Mouse (Mus musculus): ENCODE measurements at regions not wholly inside any gene's neighbourhood (a gene's known extent, or its start where the extent isn't known, plus 50 kb on each side); places are given as distances from the start of the nearest gene placed in this dataset.

DNA sequence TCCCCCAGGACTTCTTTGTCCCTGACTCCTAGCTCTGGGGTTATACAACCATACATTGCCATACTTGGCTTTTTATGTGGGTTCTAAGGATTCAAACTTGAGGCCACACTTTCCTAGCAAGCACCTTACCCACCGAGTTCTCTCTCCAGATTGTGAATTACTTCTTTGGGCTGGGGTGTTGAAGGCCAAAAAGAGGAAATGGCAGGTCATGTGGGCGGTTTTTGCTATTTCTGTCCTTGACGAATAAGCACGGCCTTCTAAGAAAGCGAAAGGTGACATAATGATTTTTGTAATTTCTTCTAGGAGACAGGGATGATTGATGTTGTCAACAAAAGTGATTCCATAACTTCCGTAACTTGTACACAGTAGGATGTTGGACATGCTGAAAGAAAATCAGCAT is 176.5 kb downstream of the S1pr1 start:
- DNase-seq (ENCODE audit: low spot score) (no peak), ATAC-seq (replicated peaks; ENCODE audit: insufficient number of reproducible peaks, low FRiP score, low TSS enrichment, low read depth) (no peak)
- Histone ChIP-seq H3K4me3 (ENCODE audit: low read depth, low read length) (no peak overlapping the region), H3K4me2 (ENCODE audit: low read depth, low read length) (no peak overlapping the region), H3K27ac (replicated peaks; ENCODE audit: low read depth, low read length) (no peak overlapping the region), H3K4me1 (ENCODE audit: control insufficient read depth, insufficient read depth, low read length) (no peaks in the 10 kb centered on the region), H3K36me3 (replicated peaks; ENCODE audit: control insufficient read depth, insufficient read depth, low read depth, low read length) (no peaks in the 10 kb centered on the region), H3K27me3 (ENCODE audit: control insufficient read depth, insufficient read depth, low read length) (no peaks in the 10 kb centered on the region), H3K9ac (replicated peaks; ENCODE audit: low read length) (no peak overlapping the region), H3K9me3 (replicated peaks; ENCODE audit: control insufficient read depth, low read length) (no peaks in the 10 kb centered on the region)
- WGBS: 81% methylated on average over 6 of the region's 6 CpGs

DNA sequence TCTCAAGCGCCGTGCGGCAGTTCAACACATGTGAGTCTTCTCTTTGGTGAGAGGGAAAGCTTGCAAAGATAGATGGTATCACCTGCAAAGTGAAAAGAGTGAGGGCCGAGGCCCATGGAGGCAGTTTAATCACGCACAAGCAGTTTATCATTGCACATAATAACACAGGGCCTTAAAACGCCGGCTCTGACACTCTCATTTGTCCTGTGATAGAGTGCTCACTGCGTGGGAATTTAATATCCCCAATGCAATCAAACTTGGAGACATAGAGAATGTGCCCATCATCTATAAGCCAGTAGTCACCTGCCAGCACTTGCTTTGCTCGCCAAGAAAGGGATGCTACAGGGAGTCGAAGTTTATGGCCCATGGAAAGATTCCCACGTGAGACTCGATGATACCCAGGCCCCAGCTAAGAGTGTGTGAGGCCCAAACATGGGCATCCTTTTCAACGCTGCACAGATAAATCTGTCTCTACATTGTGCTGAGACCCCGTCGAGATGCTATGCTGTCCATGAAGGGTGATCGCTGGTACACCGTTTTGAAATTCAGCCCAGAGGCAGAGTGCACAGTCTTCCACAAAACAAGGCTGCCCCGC is 182.6 kb downstream of the S1pr1 start:
- Histone ChIP-seq H3K9me3 (replicated peaks; ENCODE audit: control insufficient read depth, low read length) (no peaks in the 10 kb centered on the region), H3K27me3 (ENCODE audit: control insufficient read depth, insufficient read depth, low read length) (no peaks in the 10 kb centered on the region), H3K36me3 (replicated peaks; ENCODE audit: control insufficient read depth, insufficient read depth, low read depth, low read length) (no peaks in the 10 kb centered on the region), H3K27ac (replicated peaks; ENCODE audit: low read depth, low read length) (no peak overlapping the region), H3K9ac (replicated peaks; ENCODE audit: low read length) (no peak overlapping the region), H3K4me1 (ENCODE audit: control insufficient read depth, insufficient read depth, low read length) (no peaks in the 10 kb centered on the region), H3K4me3 (ENCODE audit: low read depth, low read length) (no peak overlapping the region), H3K4me2 (ENCODE audit: low read depth, low read length) (no peak overlapping the region)
- no peak for ATAC-seq (replicated peaks; ENCODE audit: insufficient number of reproducible peaks, low FRiP score, low TSS enrichment, low read depth)
- WGBS: 87% methylated on average over 18 of the region's 18 CpGs
- no peak for DNase-seq (ENCODE audit: low spot score)

GRCm38 (mm10) chr3:115530441-115530840 is 184.4 kb downstream of the S1pr1 start:
- Histone ChIP-seq H3K4me2 (ENCODE audit: low read depth, low read length) (no peak overlapping the region), H3K9me3 (replicated peaks; ENCODE audit: control insufficient read depth, low read length) (no peaks in the 10 kb centered on the region), H3K36me3 (replicated peaks; ENCODE audit: control insufficient read depth, insufficient read depth, low read depth, low read length) (no peaks in the 10 kb centered on the region), H3K9ac (replicated peaks; ENCODE audit: low read length) (no peak overlapping the region), H3K4me3 (ENCODE audit: low read depth, low read length) (no peak overlapping the region), H3K27me3 (ENCODE audit: control insufficient read depth, insufficient read depth, low read length) (no peaks in the 10 kb centered on the region), H3K4me1 (ENCODE audit: control insufficient read depth, insufficient read depth, low read length) (no peaks in the 10 kb centered on the region), H3K27ac (replicated peaks; ENCODE audit: low read depth, low read length) (no peak overlapping the region)
- no peak for ATAC-seq (replicated peaks; ENCODE audit: insufficient number of reproducible peaks, low FRiP score, low TSS enrichment, low read depth)
- no peak for DNase-seq (ENCODE audit: low spot score)
- 74% methylated on average over 3 of the region's 3 CpGs for WGBS

DNA sequence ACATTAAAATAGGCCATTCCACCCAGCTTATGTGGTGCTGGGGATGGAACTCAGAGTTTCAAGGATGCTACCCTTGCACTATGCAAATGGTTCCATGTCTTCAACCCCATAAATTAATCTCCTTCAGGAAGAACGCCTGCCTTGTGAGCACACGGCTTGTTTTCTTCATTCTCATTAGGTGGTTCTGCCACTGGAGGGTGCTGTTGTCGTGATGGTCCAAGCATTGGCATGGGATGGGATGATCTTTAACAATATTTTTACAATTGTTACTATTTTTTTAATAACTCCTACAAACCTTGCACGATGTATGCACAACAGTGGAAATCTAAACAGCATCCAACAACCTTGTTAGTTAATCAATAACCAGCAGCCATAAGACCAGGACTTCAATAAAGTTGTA is 185.0 kb downstream of the S1pr1 start:
- no peaks in the 10 kb centered on the region for H3K36me3 ChIP-seq (replicated peaks; ENCODE audit: control insufficient read depth, insufficient read depth, low read depth, low read length)
- no peak overlapping the region for H3K4me2 ChIP-seq (ENCODE audit: low read depth, low read length)
- no peaks in the 10 kb centered on the region for H3K4me1 ChIP-seq (ENCODE audit: control insufficient read depth, insufficient read depth, low read length)
- no peaks in the 10 kb centered on the region for H3K9me3 ChIP-seq (replicated peaks; ENCODE audit: control insufficient read depth, low read length)
- H3K9ac ChIP-seq (replicated peaks; ENCODE audit: low read length): no peak overlapping the region
- 54% methylated on average over 4 of the region's 4 CpGs for whole genome bisulfite sequencing
- ATAC-seq (replicated peaks; ENCODE audit: insufficient number of reproducible peaks, low FRiP score, low TSS enrichment, low read depth) (no peak), DNase-seq (ENCODE audit: low spot score) (peak; percentile 18)
- no peaks in the 10 kb centered on the region for H3K27me3 ChIP-seq (ENCODE audit: control insufficient read depth, insufficient read depth, low read length)
- no peak overlapping the region for H3K27ac ChIP-seq (replicated peaks; ENCODE audit: low read depth, low read length)
- no peak overlapping the region for H3K4me3 ChIP-seq (ENCODE audit: low read depth, low read length)

- Histone ChIP-seq H3K9me3 (replicated peaks; ENCODE audit: control insufficient read depth, low read length) (no peaks in the 10 kb centered on the region), H3K36me3 (replicated peaks; ENCODE audit: control insufficient read depth, insufficient read depth, low read depth, low read length) (no peaks in the 10 kb centered on the region), H3K4me3 (ENCODE audit: low read depth, low read length) (no peak overlapping the region), H3K27me3 (ENCODE audit: control insufficient read depth, insufficient read depth, low read length) (no peaks in the 10 kb centered on the region), H3K4me1 (ENCODE audit: control insufficient read depth, insufficient read depth, low read length) (no peaks in the 10 kb centered on the region), H3K4me2 (ENCODE audit: low read depth, low read length) (no peak overlapping the region), H3K9ac (replicated peaks; ENCODE audit: low read length) (no peak overlapping the region), H3K27ac (replicated peaks; ENCODE audit: low read depth, low read length) (no peak overlapping the region)
- WGBS: 86% methylated on average over 2 of the region's 2 CpGs
- DNase-seq (ENCODE audit: low spot score): no peak
- ATAC-seq (replicated peaks; ENCODE audit: insufficient number of reproducible peaks, low FRiP score, low TSS enrichment, low read depth): no peak
Observed at GRCm38 (mm10) chr3:115523515-115523914, 191.4 kb downstream of the S1pr1 start.

GRCm38 (mm10) chr3:115515645-115516044 is 199.2 kb downstream of the S1pr1 start:
- whole genome bisulfite sequencing: 90% methylated on average over 4 of the region's 4 CpGs
- no peaks in the 10 kb centered on the region for H3K27me3 ChIP-seq (ENCODE audit: control insufficient read depth, insufficient read depth, low read length)
- no peak overlapping the region for H3K27ac ChIP-seq (replicated peaks; ENCODE audit: low read depth, low read length)
- H3K4me1 ChIP-seq (ENCODE audit: control insufficient read depth, insufficient read depth, low read length): no peaks in the 10 kb centered on the region
- no peak for DNase-seq (ENCODE audit: low spot score)
- no peak overlapping the region for H3K4me2 ChIP-seq (ENCODE audit: low read depth, low read length)
- no peak for ATAC-seq (replicated peaks; ENCODE audit: insufficient number of reproducible peaks, low FRiP score, low TSS enrichment, low read depth)
- no peaks in the 10 kb centered on the region for H3K9me3 ChIP-seq (replicated peaks; ENCODE audit: control insufficient read depth, low read length)
- H3K36me3 ChIP-seq (replicated peaks; ENCODE audit: control insufficient read depth, insufficient read depth, low read depth, low read length): no peaks in the 10 kb centered on the region
- no peak overlapping the region for H3K4me3 ChIP-seq (ENCODE audit: low read depth, low read length)
- H3K9ac ChIP-seq (replicated peaks; ENCODE audit: low read length): no peak overlapping the region

DNA sequence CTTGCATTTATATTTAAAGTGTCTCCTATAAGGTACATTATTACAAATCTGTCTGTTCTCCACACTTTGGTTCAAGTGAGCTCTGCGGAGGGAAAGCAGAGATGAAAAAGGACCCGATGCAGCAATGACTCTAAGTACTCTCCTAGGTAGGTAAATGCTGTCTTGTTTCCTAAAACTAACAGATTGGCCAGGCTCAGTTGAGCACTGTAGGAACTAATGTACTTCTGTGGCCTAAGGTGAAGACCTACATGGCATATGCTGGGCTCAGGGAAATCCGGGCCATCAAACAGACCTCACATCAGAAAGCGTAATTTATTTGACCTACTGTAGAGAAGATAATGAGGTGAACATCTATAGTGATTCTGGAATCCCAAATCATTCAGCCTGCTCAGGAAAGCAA is 205.2 kb downstream of the S1pr1 start:
- no peak overlapping the region for H3K4me3 ChIP-seq (ENCODE audit: low read depth, low read length)
- no peaks in the 10 kb centered on the region for H3K9me3 ChIP-seq (replicated peaks; ENCODE audit: control insufficient read depth, low read length)
- no peaks in the 10 kb centered on the region for H3K36me3 ChIP-seq (replicated peaks; ENCODE audit: control insufficient read depth, insufficient read depth, low read depth, low read length)
- DNase-seq (ENCODE audit: low spot score) (no peak), ATAC-seq (replicated peaks; ENCODE audit: insufficient number of reproducible peaks, low FRiP score, low TSS enrichment, low read depth) (no peak)
- H3K9ac ChIP-seq (replicated peaks; ENCODE audit: low read length): no peak overlapping the region
- H3K4me2 ChIP-seq (ENCODE audit: low read depth, low read length): no peak overlapping the region
- no peaks in the 10 kb centered on the region for H3K27me3 ChIP-seq (ENCODE audit: control insufficient read depth, insufficient read depth, low read length)
- H3K4me1 ChIP-seq (ENCODE audit: control insufficient read depth, insufficient read depth, low read length): no peaks in the 10 kb centered on the region
- WGBS: 91% methylated on average over 4 of the region's 4 CpGs
- no peak overlapping the region for H3K27ac ChIP-seq (replicated peaks; ENCODE audit: low read depth, low read length)

- no peak overlapping the region for H3K4me2 ChIP-seq (ENCODE audit: low read depth, low read length)
- DNase-seq (ENCODE audit: low spot score) (no peak), ATAC-seq (replicated peaks; ENCODE audit: insufficient number of reproducible peaks, low FRiP score, low TSS enrichment, low read depth) (no peak)
- 57% methylated on average over 1 of the region's 1 CpGs for WGBS
- H3K9ac ChIP-seq (replicated peaks; ENCODE audit: low read length): no peak overlapping the region
- no peak overlapping the region for H3K27ac ChIP-seq (replicated peaks; ENCODE audit: low read depth, low read length)
- H3K4me1 ChIP-seq (ENCODE audit: control insufficient read depth, insufficient read depth, low read length): no peaks in the 10 kb centered on the region
- no peak overlapping the region for H3K4me3 ChIP-seq (ENCODE audit: low read depth, low read length)
- no peaks in the 10 kb centered on the region for H3K27me3 ChIP-seq (ENCODE audit: control insufficient read depth, insufficient read depth, low read length)
- H3K9me3 ChIP-seq (replicated peaks; ENCODE audit: control insufficient read depth, low read length): no peaks in the 10 kb centered on the region
- no peaks in the 10 kb centered on the region for H3K36me3 ChIP-seq (replicated peaks; ENCODE audit: control insufficient read depth, insufficient read depth, low read depth, low read length)
Observed at GRCm38 (mm10) chr3:115497420-115497819, 217.5 kb downstream of the S1pr1 start.
